Mouse (Mus musculus) CH12.LX (cell line): Measurements from ENCODE around the gene Slc16a12. TPM values are rescaled to one million over a fixed set of nuclear protein-coding genes. Genes with fewer than 3 reads are reported as not detected.

Experiments
- DNase-seq: peaks from one replicate; pipeline ENCODE4 v3.0.0-alpha.2; 2013; ENCODE audit errors: extremely low read depth
- H3K27ac ChIP-seq: 2 replicates; pipeline ENCODE4 v1.5.1; 2012; ENCODE audit warnings: low read depth, mild to moderate bottlenecking, control low read depth, moderate library complexity; ENCODE audit not compliant: insufficient read depth
- H3K27me3 ChIP-seq: replicated peaks from 2 replicates; pipeline ENCODE3; 2012; ENCODE audit warnings: inconsistent platforms
- H3K36me3 ChIP-seq, 2 experiments: replicated peaks in 1 of 2; 2 replicates each; pipeline versions ENCODE3 to v1.6.1; 2012; ENCODE audit warnings: inconsistent platforms in 1 of 2, low read length in 1 of 2, mild to moderate bottlenecking in 1 of 2, mixed read lengths in 1 of 2, moderate library complexity in 1 of 2; ENCODE audit not compliant: control insufficient read depth in 1 of 2, insufficient read depth in 1 of 2
- H3K4me1 ChIP-seq, 2 experiments: 2 replicates each; pipeline ENCODE4 v1.6.1; 2012; ENCODE audit warnings: inconsistent platforms in 1 of 2, moderate library complexity in 1 of 2; ENCODE audit not compliant: insufficient read depth in 2 of 2, control insufficient read depth in 1 of 2
- H3K4me2 ChIP-seq: 2 replicates; pipeline ENCODE4 v1.6.1; 2012; ENCODE audit warnings: low read depth, mild to moderate bottlenecking, control low read depth; ENCODE audit not compliant: poor library complexity, insufficient read depth, severe bottlenecking
- H3K4me3 ChIP-seq, 3 experiments: fragments of 150-350 bp in 1 of 3; sonication (generic) in 1 of 3; replicated peaks in 1 of 3; 2 replicates each; pipeline versions ENCODE3 to v1.5.1; 2011 to 2012; ENCODE audit warnings: low read depth in 2 of 3, low read length in 2 of 3, mild to moderate bottlenecking in 2 of 3, moderate library complexity in 2 of 3, control low read depth in 1 of 3, improper control_type of control experiment in 1 of 3, inconsistent platforms in 1 of 3, mixed read lengths in 1 of 3; ENCODE audit not compliant: poor library complexity in 1 of 3
- H3K79me2 ChIP-seq: replicated peaks from 2 replicates; pipeline ENCODE4 v1.6.1; 2012; ENCODE audit warnings: mild to moderate bottlenecking, moderate library complexity; ENCODE audit not compliant: control insufficient read depth, poor library complexity, insufficient read depth, severe bottlenecking; ENCODE audit errors: extremely low read depth
- H3K9ac ChIP-seq: 2 replicates; pipeline ENCODE4 v1.6.1; 2012; ENCODE audit warnings: low read depth, mild to moderate bottlenecking, control low read depth, moderate library complexity; ENCODE audit not compliant: insufficient read depth
- H3K9me3 ChIP-seq: replicated peaks from 2 replicates; pipeline ENCODE3; 2012; ENCODE audit warnings: low read length, inconsistent platforms, mixed read lengths
- BHLHE40 ChIP-seq: IDR thresholded peaks from 2 replicates; pipeline ENCODE4 v1.6.1; 2011; ENCODE audit warnings: mild to moderate bottlenecking, low read depth, low read length, improper control_type of control experiment
- CHD1 ChIP-seq: IDR thresholded peaks from 2 replicates; pipeline ENCODE4 v1.6.1; 2012; ENCODE audit warnings: low read depth, low read length, improper control_type of control experiment, inconsistent platforms
- E2F4 ChIP-seq: IDR thresholded peaks from 2 replicates; pipeline ENCODE4 v1.6.1; 2011; ENCODE audit warnings: low read depth, low read length, improper control_type of control experiment; ENCODE audit not compliant: insufficient replicate concordance
- EP300 ChIP-seq: IDR thresholded peaks from 2 replicates; pipeline ENCODE4 v1.6.1; 2011; ENCODE audit warnings: low read length, improper control_type of control experiment
- GABPA ChIP-seq: IDR thresholded peaks from 2 replicates; pipeline ENCODE4 v1.6.1; 2012; ENCODE audit warnings: low read depth, low read length, improper control_type of control experiment, inconsistent platforms; ENCODE audit not compliant: insufficient replicate concordance
- HCFC1 ChIP-seq: IDR thresholded peaks from 2 replicates; pipeline ENCODE4 v1.6.1; 2012; ENCODE audit warnings: low read depth, mild to moderate bottlenecking, inconsistent platforms, low read length, improper control_type of control experiment
- IRF4 ChIP-seq: IDR thresholded peaks from 2 replicates; pipeline ENCODE4 v1.6.1; 2014; ENCODE audit warnings: low read depth, mild to moderate bottlenecking, inconsistent platforms, low read length, improper control_type of control experiment
- JUND ChIP-seq: conservative IDR thresholded peaks from 2 replicates; pipeline ENCODE4 v1.6.1; 2011; ENCODE audit warnings: low read depth, low read length, improper control_type of control experiment
- KAT2A ChIP-seq: IDR thresholded peaks from 2 replicates; pipeline ENCODE4 v1.6.1; 2012; ENCODE audit warnings: low read length, improper control_type of control experiment, inconsistent platforms; ENCODE audit not compliant: insufficient replicate concordance
- MAFK ChIP-seq: IDR thresholded peaks from 2 replicates; pipeline ENCODE4 v1.6.1; 2011; ENCODE audit warnings: low read length, improper control_type of control experiment; ENCODE audit not compliant: insufficient replicate concordance
- MEF2A ChIP-seq: IDR thresholded peaks from 2 replicates; pipeline ENCODE4 v1.6.1; 2014; ENCODE audit warnings: low read depth, mild to moderate bottlenecking, inconsistent platforms, low read length, improper control_type of control experiment, borderline replicate concordance
- MXI1 ChIP-seq: IDR thresholded peaks from 2 replicates; pipeline ENCODE4 v1.6.1; 2011; ENCODE audit warnings: mild to moderate bottlenecking, low read depth, low read length, improper control_type of control experiment
- NELFE ChIP-seq: IDR thresholded peaks from 2 replicates; pipeline ENCODE4 v1.6.1; 2011; ENCODE audit warnings: low read depth, low read length, improper control_type of control experiment
- POLR2A ChIP-seq: IDR thresholded peaks from 2 replicates; pipeline ENCODE4 v1.6.1; 2011; ENCODE audit warnings: low read depth, mild to moderate bottlenecking, improper control_type of control experiment, low read length
- POLR2AphosphoS2 ChIP-seq: IDR thresholded peaks from 2 replicates; pipeline ENCODE4 v1.6.1; 2011; ENCODE audit warnings: low read depth, low read length, improper control_type of control experiment
- RAD21 ChIP-seq: IDR thresholded peaks from 2 replicates; pipeline ENCODE4 v1.6.1; 2011; ENCODE audit warnings: low read depth, mild to moderate bottlenecking, low read length, improper control_type of control experiment, moderate library complexity
- RCOR1 ChIP-seq: conservative IDR thresholded peaks from 2 replicates; pipeline ENCODE4 v1.6.1; 2012; ENCODE audit warnings: low read depth, mild to moderate bottlenecking, inconsistent platforms, low read length, improper control_type of control experiment
- SIN3A ChIP-seq: IDR thresholded peaks from 2 replicates; pipeline ENCODE4 v1.6.1; 2012; ENCODE audit warnings: low read length, improper control_type of control experiment, inconsistent platforms
- SMC3 ChIP-seq: IDR thresholded peaks from 2 replicates; pipeline ENCODE4 v1.6.1; 2011; ENCODE audit warnings: low read depth, low read length, improper control_type of control experiment
- TCF12 ChIP-seq: IDR thresholded peaks from 2 replicates; pipeline ENCODE4 v1.6.1; 2014; ENCODE audit warnings: low read depth, mild to moderate bottlenecking, inconsistent platforms, low read length, improper control_type of control experiment
- UBTF ChIP-seq: IDR thresholded peaks from 2 replicates; pipeline ENCODE4 v1.6.1; 2012; ENCODE audit warnings: low read depth, mild to moderate bottlenecking, inconsistent platforms, low read length, improper control_type of control experiment, moderate library complexity
- USF1 ChIP-seq: IDR thresholded peaks from 2 replicates; pipeline ENCODE4 v1.6.1; 2014; ENCODE audit warnings: low read depth, mild to moderate bottlenecking, inconsistent platforms, low read length, improper control_type of control experiment
- USF2 ChIP-seq: conservative IDR thresholded peaks from 2 replicates; pipeline ENCODE4 v1.6.1; 2011; ENCODE audit warnings: low read depth, low read length, improper control_type of control experiment
- ZNF384 ChIP-seq: IDR thresholded peaks from 2 replicates; pipeline ENCODE4 v1.6.1; 2012; ENCODE audit warnings: low read depth, low read length, improper control_type of control experiment, inconsistent platforms
- dilution Hi-C: fragments of 300-500 bp; cut with MboI; formaldehyde crosslinking; loops from 2 replicates; pipeline ENCODE4 v1.14.3; 2020; ENCODE audit warnings: low sequenced_read_pairs; ENCODE audit not compliant: extremely low pct_unique_long_range_greater_than_20kb, extremely low pct_ligation_motif_present
- in situ Hi-C: fragments of 300-500 bp; cut with MboI; formaldehyde crosslinking; loops from 3 replicates; pipeline ENCODE4 v1.14.3; 2019; ENCODE audit warnings: low sequenced_read_pairs, low pct_ligation_motif_present, low pct_unique_long_range_greater_than_20kb, mixed read lengths
- polyA plus RNA-seq: library from polyadenylated mRNA; unstranded; fragments of >175 nt; gene quantifications from 2 replicates; pipeline ENCODE4 v1.2.1, GENCODE M21; 2012; ENCODE audit warnings: low read depth; ENCODE audit not compliant: insufficient read length
- total RNA-seq, 2 experiments: library from RNA; depleted of rRNA; stranded (reverse); fragments of 300-350 nt in 1 of 2; fragments of >200 nt in 1 of 2; gene quantifications; 2 replicates each; pipeline ENCODE4 v1.2.3; 2012 to 2014

The Slc16a12 gene
- total and polyA plus RNA-seq, 3 experiments, result 0.08 TPM; not detected in 1

- Histone ChIP-seq H3K36me3 (no peaks in the 10 kb centered on the region), H3K27me3 (no peaks in the 10 kb centered on the region), H3K4me2 (no peak overlapping the region), H3K9ac (no peak overlapping the region), H3K9me3 (no peaks in the 10 kb centered on the region), H3K27ac (no peak overlapping the region), H3K4me3 (no peak overlapping the region), H3K4me1 (no peaks in the 10 kb centered on the region), H3K79me2 (no peaks in the 10 kb centered on the region)
- dilution Hi-C loops, result no loop called here
- in situ Hi-C loops, result no loop called here
- no peak for DNase-seq
- TF ChIP-seq USF2, result no peak
- TF ChIP-seq EP300, result no peak
- TF ChIP-seq MEF2A, result no peak
- TF ChIP-seq POLR2A, result no peak
- TF ChIP-seq NELFE, result no peak
- no peak for TF ChIP-seq ZNF384
- no peak for TF ChIP-seq RCOR1
- TF ChIP-seq CHD1, result no peak
- TF ChIP-seq MAFK, result no peak
- no peak for TF ChIP-seq POLR2AphosphoS2
- no peak for TF ChIP-seq IRF4
- TF ChIP-seq HCFC1, result no peak
- no peak for TF ChIP-seq KAT2A
- no peak for TF ChIP-seq BHLHE40
- no peak for TF ChIP-seq GABPA
- no peak for TF ChIP-seq SMC3
- TF ChIP-seq JUND, result no peak
- no peak for TF ChIP-seq UBTF
Observed at GRCm38 (mm10) chr19:34778993-34779392, 31.9 kb upstream of the Slc16a12 start.

DNA sequence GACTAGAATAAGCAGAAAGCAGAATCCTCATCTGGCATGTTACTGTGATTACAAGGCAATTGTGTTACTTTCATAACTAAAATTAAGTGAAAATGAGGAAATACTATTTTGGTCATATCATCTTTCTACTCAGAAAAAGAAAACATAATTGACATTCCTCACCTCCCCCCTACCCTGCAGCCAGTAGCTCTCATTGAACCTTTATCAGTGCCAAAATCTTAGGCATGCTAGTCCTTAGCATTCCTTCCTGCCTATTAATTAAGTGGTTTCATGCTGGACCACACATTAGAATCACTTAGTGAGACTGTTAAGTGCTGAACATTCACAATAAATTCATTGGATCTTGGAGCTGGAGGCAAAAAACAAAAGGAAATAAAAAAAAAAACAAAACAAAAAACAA, 31.0 kb upstream of the Slc16a12 start:
- H3K27me3 ChIP-seq, result no peaks in the 10 kb centered on the region
- H3K4me3 ChIP-seq, result no peak overlapping the region
- dilution Hi-C loops, result no loop called here
- no peaks in the 10 kb centered on the region for H3K4me1 ChIP-seq
- no peaks in the 10 kb centered on the region for H3K9me3 ChIP-seq
- H3K9ac ChIP-seq, result no peak overlapping the region
- no peak overlapping the region for H3K27ac ChIP-seq
- no peaks in the 10 kb centered on the region for H3K79me2 ChIP-seq
- H3K36me3 ChIP-seq, result no peaks in the 10 kb centered on the region
- H3K4me2 ChIP-seq, result no peak overlapping the region
- in situ Hi-C loops, result no loop called here
- TF ChIP-seq MAFK (no peak), MXI1 (no peak), HCFC1 (no peak), E2F4 (no peak), USF1 (no peak), RAD21 (no peak), IRF4 (no peak), TCF12 (no peak), BHLHE40 (no peak), SIN3A (no peak), ZNF384 (no peak), NELFE (no peak), POLR2AphosphoS2 (no peak)
- no peak for DNase-seq
